Comparison of ENCODE assay signal across 1 mouse cellular context in genomic region chr10:94923337-94923762, GRCm38 (mm10).
TF ChIP-seq lines count a peak whose summit lies in the region.

No protein-coding gene starts in this region.

TF ChIP-seq in MEL, 35 proteins besides CTCF, POLR2A, EP300 and RAD21 (continued from another document):
- TF ChIP-seq ZNF384 (IDR thresholded peaks at IDR 0.05; ENCODE audit: low read depth, low read length): peak; percentile 12; the same call in 1 of the 2 replicates
- TF ChIP-seq MAX (IDR thresholded peaks at IDR 0.05; ENCODE audit: low read length): peak; percentile 97
- peak; percentile 76 for TF ChIP-seq TAL1 (IDR thresholded peaks at IDR 0.05; ENCODE audit: low read length)
- TF ChIP-seq BHLHE40 (IDR thresholded peaks at IDR 0.05; ENCODE audit: borderline replicate concordance, low read depth, low read length): peak; percentile 79
- no peak; the same call in 1 of the 2 replicates for TF ChIP-seq MAZ (IDR thresholded peaks at IDR 0.05; ENCODE audit: low read depth, low read length)
- peak; percentile 93 for TF ChIP-seq ETS1 (IDR thresholded peaks at IDR 0.05; ENCODE audit: low read depth, low read length)
- TF ChIP-seq ZMIZ1 (IDR thresholded peaks at IDR 0.05; ENCODE audit: low read depth, low read length): peak; percentile 83
- peak; percentile 19; the same call in 1 of the 2 replicates for TF ChIP-seq KAT2A (conservative IDR thresholded peaks at IDR 0.05; ENCODE audit: low read depth, low read length)
- 0 out of 2 replicates have a peak, but pooled peaks have one; percentile 6 for TF ChIP-seq E2F4 (IDR thresholded peaks at IDR 0.05; ENCODE audit: borderline replicate concordance, low read depth, low read length)
- TF ChIP-seq NRF1 (IDR thresholded peaks at IDR 0.05; ENCODE audit: insufficient read depth, low read depth, low read length, poor library complexity, severe bottlenecking): no peak
- TF ChIP-seq CHD1 (IDR thresholded peaks at IDR 0.05; ENCODE audit: low read depth, low read length): no peak
- no peak for TF ChIP-seq GABPA (IDR thresholded peaks at IDR 0.05; ENCODE audit: low read depth, low read length)
- no peak; the same call in 1 of the 2 replicates for TF ChIP-seq POLR2AphosphoS2 (IDR thresholded peaks at IDR 0.05; ENCODE audit: low read length)
- peak; percentile 95 for TF ChIP-seq RCOR1 (IDR thresholded peaks at IDR 0.05; ENCODE audit: low read depth, low read length)
- peak; percentile 84 for TF ChIP-seq TBP (IDR thresholded peaks at IDR 0.05; ENCODE audit: low read depth, low read length)
- TF ChIP-seq ZC3H11A (IDR thresholded peaks at IDR 0.05; ENCODE audit: low read depth, low read length): no peak
- TF ChIP-seq NELFE (IDR thresholded peaks at IDR 0.05; ENCODE audit: low read depth, low read length): peak; percentile 51
- peak; percentile 96 for TF ChIP-seq GATA1 (IDR thresholded peaks at IDR 0.05; ENCODE audit: low read depth, low read length)
- 0 out of 2 replicates have a peak, but pooled peaks have one; percentile 24 for TF ChIP-seq MAFK (IDR thresholded peaks at IDR 0.05; ENCODE audit: borderline replicate concordance, low read depth, low read length)
- no peak for TF ChIP-seq POLR2AphosphoS5 (IDR thresholded peaks at IDR 0.05; ENCODE audit: borderline replicate concordance, low read depth, low read length)
TF ChIP-seq in MEL: peak in this region for 23.
